Mouse (Mus musculus) layer of hippocampus, adult 11-12 months (tissue): Measurements from ENCODE around the gene Trpc4ap.
"Not testable (repeated sequence)": the region's sequence is repeated elsewhere in the genome, so short reads cannot be mapped to it uniquely, and the experiment has no call there.

ENCODE experiments used
- DNase-seq: peaks from one replicate; pipeline ENCODE4 v3.0.0; 2022; ENCODE audit warnings: low spot score

The Trpc4ap gene

GRCm38 (mm10) chr2:155691723-155692493, at the start of gene Trpc4ap:
Trpc4ap (minus strand) TSS chr2:155692384.
- DNase-seq, result peak; percentile 97

- DNase-seq, result no peak
Observed at GRCm38 (mm10) chr2:155737803-155738202, 45.6 kb upstream of the Trpc4ap start.

GRCm38 (mm10) chr2:155736936-155737335, 44.8 kb upstream of the Trpc4ap start:
- no peak for DNase-seq

GRCm38 (mm10) chr2:155735766-155736165, 43.6 kb upstream of the Trpc4ap start, which contains the start of gene Gm17581:
Gm17581 (minus strand) TSS chr2:155735866.
- not testable (repeated sequence) for DNase-seq

GRCm38 (mm10) chr2:155735080-155735479, 42.9 kb upstream of the Trpc4ap start:
- DNase-seq, result no peak

GRCm38 (mm10) chr2:155729158-155729645, 37.0 kb upstream of the Trpc4ap start, which contains the start of gene Edem2:
Edem2 (minus strand) TSS chr2:155729475.
- DNase-seq, result peak; percentile 93

GRCm38 (mm10) chr2:155728742-155729141, 36.6 kb upstream of the Trpc4ap start:
- no peak for DNase-seq

GRCm38 (mm10) chr2:155727764-155728395, 35.7 kb upstream of the Trpc4ap start:
- DNase-seq, result no peak

- no peak for DNase-seq
Observed at GRCm38 (mm10) chr2:155726302-155726701, 34.1 kb upstream of the Trpc4ap start.

GRCm38 (mm10) chr2:155724526-155724925, 32.3 kb upstream of the Trpc4ap start:
- DNase-seq, result no peak

- DNase-seq, result no peak
Observed at GRCm38 (mm10) chr2:155724036-155724435, 31.9 kb upstream of the Trpc4ap start.

- DNase-seq, result no peak
Observed at GRCm38 (mm10) chr2:155720585-155720984, 28.4 kb upstream of the Trpc4ap start.

GRCm38 (mm10) chr2:155717082-155717990, 25.2 kb upstream of the Trpc4ap start:
- DNase-seq, result no peak

GRCm38 (mm10) chr2:155710557-155710956, 18.4 kb upstream of the Trpc4ap start:
- DNase-seq, result no peak

- DNase-seq, result peak; percentile 64
Observed at GRCm38 (mm10) chr2:155707251-155707650, 15.1 kb upstream of the Trpc4ap start.

GRCm38 (mm10) chr2:155703630-155704029, 11.4 kb upstream of the Trpc4ap start:
- no peak for DNase-seq

- DNase-seq, result no peak
Observed at GRCm38 (mm10) chr2:155701399-155701919, 9.3 kb upstream of the Trpc4ap start.

- not testable (repeated sequence) for DNase-seq
Observed at GRCm38 (mm10) chr2:155698443-155698842, 6.3 kb upstream of the Trpc4ap start.

- no peak for DNase-seq
Observed at GRCm38 (mm10) chr2:155696851-155697250, 4.7 kb upstream of the Trpc4ap start.

GRCm38 (mm10) chr2:155696091-155696558, 3.9 kb upstream of the Trpc4ap start:
- DNase-seq, result peak; percentile 89

- DNase-seq, result no peak
Observed at GRCm38 (mm10) chr2:155695316-155695715, 3.1 kb upstream of the Trpc4ap start.

GRCm38 (mm10) chr2:155694564-155694963, 2.4 kb upstream of the Trpc4ap start:
- no peak for DNase-seq
